Mouse (Mus musculus): ENCODE data around the gene Tmem235. TPM values are rescaled to one million over a fixed set of nuclear protein-coding genes. Genes with fewer than 3 reads are reported as not detected.

The Tmem235 gene
- polyA plus RNA-seq, 1 experiment from 2014 or later, result not detected

DNA sequence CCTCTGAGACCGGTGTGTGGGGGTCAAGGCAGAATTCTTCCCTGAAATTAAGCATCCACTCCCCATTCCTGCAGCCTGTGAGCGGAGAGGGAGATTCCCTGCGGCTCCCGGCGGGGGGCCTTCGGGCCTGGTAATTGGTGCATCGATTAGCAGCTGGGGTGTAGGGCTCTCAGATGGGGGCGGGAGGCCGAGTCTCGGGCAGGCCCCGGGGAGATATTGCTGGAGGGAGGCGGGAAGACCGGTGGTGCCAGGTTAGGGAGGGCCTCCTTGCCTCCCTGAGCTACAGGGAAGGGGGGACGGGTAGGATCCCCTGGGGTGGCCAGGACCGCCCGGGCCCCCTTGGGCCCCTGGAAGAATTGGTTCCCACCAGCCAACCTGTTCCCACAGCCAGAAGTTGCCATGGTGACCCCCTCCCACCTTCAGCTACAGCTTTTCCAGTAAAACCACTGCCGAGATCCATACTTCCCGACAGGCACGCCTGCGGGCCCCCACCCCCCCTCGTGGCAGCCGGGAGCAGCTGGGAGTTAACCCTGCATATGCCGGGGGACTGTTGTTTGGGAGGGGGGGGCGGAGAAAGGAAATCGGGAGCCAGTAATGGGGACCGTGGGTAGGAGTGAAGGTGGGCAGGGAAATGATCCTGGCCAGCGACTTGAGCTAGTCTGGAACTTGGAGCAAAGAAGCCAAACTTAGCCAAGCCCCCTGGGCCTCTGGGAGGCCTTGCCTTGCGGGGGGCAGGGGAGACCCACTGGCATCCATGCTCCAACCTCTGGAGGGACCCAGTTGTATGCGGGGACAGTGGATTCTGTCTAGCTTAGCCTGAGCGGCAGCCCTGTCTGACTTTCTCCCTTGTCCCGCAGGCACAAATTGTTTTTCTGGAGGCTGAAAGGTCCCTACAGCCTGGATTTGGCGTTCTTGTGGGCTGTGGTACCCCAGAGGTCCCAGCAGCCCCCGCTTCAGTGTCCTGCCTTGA lies 28.6 kb downstream of the Tmem235 start:
- Histone ChIP-seq H3K27me3 (replicated peaks) (no peaks in the 10 kb centered on the region; the same call in 1 of the 2 replicates), H3K4me3 (peak overlapping the region; percentile 17), H3K36me3 (replicated peaks) (no peaks in the 10 kb centered on the region), H3K4me1 (peaks cover 31% of the 10 kb centered on the region), H3K9me3 (no peaks in the 10 kb centered on the region), H3K4me2 (peak overlapping the region; percentile 48), H3K27ac (peak overlapping the region; percentile 44), H3K9ac (peak overlapping the region; percentile 27)
- 2% methylated on average over 33 of the region's 33 CpGs for WGBS
- ATAC-seq (replicated peaks), result peak; percentile 52

DNA sequence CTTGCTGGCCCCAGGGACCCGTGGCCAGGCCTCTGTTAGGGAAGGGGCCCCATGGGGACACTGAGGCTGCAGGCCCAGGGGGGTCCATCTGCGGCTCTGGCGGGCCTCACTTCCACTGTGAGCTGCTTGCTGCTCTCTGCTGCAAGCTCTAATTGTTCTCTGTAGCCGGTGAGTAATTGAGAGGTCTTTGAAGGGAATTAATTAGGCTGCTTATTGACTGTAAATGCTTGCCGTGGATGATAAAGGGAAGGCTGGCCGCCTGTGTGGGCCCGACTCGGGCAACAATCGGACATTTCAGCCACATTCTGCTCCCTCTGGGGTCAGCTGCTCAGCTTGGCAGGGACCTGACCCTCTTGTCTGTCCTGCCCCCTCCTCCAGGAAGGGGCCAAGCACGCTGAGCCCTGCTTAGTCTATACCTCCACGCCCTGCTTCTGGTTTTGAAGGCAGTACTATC lies 29.4 kb downstream of the Tmem235 start:
- H3K4me2 ChIP-seq, result peak overlapping the region; percentile 48; the same call in 1 of the 2 replicates
- H3K4me3 ChIP-seq, result no peak overlapping the region
- peak; percentile 54; the same call in 1 of the 2 replicates for ATAC-seq (replicated peaks)
- H3K4me1 ChIP-seq, result peaks cover 31% of the 10 kb centered on the region
- H3K27ac ChIP-seq, result peak overlapping the region; percentile 44
- H3K27me3 ChIP-seq (replicated peaks), result no peaks in the 10 kb centered on the region; the same call in 1 of the 2 replicates
- 4% methylated on average over 11 of the region's 11 CpGs for WGBS
- H3K9ac ChIP-seq, result 0 out of 2 replicates have a peak overlapping the region, but pooled peaks have one; percentile 5
- H3K36me3 ChIP-seq (replicated peaks), result no peaks in the 10 kb centered on the region
- no peaks in the 10 kb centered on the region for H3K9me3 ChIP-seq

DNA sequence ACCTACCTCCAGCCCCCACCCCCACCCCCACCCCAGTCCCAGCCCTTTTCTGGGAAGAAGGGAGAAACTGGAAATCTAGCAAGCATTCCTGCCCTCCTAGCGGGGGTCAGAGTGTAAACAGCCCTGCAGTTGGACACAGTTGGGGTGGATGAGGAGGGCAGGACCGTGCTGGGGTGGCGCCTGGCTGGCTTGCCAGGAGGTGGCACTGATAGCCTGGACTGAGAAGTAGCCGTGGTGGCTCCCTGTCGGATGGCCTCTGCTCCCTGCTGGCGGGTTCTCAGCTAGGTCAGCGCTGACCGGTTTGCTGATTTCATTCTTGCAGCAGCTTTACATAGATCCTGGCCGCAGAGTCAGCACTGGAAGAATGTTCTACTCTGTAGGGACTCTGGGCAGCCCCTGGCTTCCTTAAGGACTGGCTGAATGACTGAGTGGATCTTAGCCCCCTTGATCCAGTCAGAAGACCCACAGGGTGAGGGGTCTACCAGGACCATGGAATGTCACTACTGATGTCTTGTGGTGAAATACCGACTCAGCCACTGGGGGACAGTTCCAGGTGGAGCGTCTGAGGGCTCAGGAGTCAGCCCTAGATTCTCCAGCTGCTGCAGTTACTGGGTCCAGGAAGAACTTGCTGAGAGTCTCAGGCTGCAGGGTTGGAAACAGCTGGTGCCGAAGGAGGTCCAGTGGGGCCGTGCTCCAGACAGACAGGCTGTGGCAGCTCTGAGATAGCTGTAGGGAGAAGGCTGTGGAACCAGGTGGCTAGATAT lies 30.1 kb downstream of the Tmem235 start:
- no peaks in the 10 kb centered on the region; the same call in 1 of the 2 replicates for H3K27me3 ChIP-seq (replicated peaks)
- no peak overlapping the region for H3K9ac ChIP-seq
- H3K4me1 ChIP-seq, result peaks cover 31% of the 10 kb centered on the region
- H3K27ac ChIP-seq, result peak overlapping the region; percentile 3; the same call in 1 of the 2 replicates
- H3K4me3 ChIP-seq, result no peak overlapping the region
- H3K36me3 ChIP-seq (replicated peaks), result no peaks in the 10 kb centered on the region
- no peaks in the 10 kb centered on the region for H3K9me3 ChIP-seq
- H3K4me2 ChIP-seq, result no peak overlapping the region
- no peak for ATAC-seq (replicated peaks)
- WGBS, result 22% methylated on average over 13 of the region's 13 CpGs

DNA sequence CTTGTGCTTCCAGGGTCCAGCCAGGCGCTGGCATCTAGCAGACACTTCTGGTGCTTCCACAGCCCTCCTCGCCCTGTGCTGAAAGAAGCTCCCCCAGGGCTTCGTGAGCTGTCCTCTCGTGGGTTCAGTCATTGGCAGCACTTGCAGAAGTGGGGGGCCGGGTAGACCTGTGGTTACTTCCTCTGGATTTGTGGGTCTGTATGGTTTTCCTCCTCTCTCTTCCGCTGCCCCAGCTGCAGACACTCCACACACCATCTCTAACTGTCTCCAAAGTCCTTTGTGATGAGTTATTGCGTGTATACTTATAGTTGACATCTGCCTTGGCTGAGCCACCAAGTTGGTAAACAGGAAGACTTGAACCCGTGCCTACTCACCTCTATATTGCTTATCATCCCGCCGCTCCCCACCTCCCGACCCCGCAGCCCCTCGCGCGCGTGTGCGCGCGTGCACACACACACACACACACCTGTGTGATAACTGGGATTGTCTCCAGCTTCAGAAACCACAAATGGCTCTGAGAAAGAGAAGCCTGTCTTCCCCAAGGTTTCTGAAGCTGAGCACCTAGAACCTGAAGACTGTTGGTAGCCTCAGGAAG lies 31.1 kb downstream of the Tmem235 start:
- WGBS, result 94% methylated on average over 19 of the region's 19 CpGs
- H3K4me2 ChIP-seq, result no peak overlapping the region
- H3K27ac ChIP-seq, result no peak overlapping the region
- peaks cover 31% of the 10 kb centered on the region for H3K4me1 ChIP-seq
- no peaks in the 10 kb centered on the region for H3K36me3 ChIP-seq (replicated peaks)
- H3K9me3 ChIP-seq, result no peaks in the 10 kb centered on the region
- no peak overlapping the region for H3K4me3 ChIP-seq
- ATAC-seq (replicated peaks), result no peak
- H3K27me3 ChIP-seq (replicated peaks), result no peaks in the 10 kb centered on the region; the same call in 1 of the 2 replicates
- H3K9ac ChIP-seq, result no peak overlapping the region

DNA sequence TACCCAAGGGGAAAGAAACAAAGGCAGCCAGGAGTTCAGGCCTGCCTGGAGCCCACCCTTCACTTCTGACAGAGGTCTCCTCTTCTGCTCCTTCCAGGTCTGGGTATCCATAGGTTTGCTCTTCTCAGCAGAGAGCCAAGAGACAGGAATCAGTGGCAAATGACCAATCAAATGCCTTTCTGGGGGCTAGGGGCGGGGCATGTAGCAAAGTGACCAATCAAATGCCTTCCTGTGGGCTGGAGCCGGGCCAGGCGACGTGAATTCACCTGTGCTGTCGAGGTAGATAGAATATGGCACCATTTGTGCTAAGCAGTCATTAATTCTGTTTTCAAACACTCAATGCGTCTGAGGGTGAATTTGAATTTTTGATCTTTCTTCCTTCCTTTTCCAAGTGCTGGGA lies 31.6 kb downstream of the Tmem235 start:
- ATAC-seq (replicated peaks), result no peak
- 56% methylated on average over 6 of the region's 6 CpGs for WGBS
- Histone ChIP-seq H3K27me3 (replicated peaks) (no peaks in the 10 kb centered on the region; the same call in 1 of the 2 replicates), H3K36me3 (replicated peaks) (no peaks in the 10 kb centered on the region), H3K9me3 (no peaks in the 10 kb centered on the region), H3K4me1 (peaks cover 31% of the 10 kb centered on the region), H3K27ac (no peak overlapping the region), H3K4me3 (no peak overlapping the region), H3K4me2 (no peak overlapping the region), H3K9ac (no peak overlapping the region)

DNA sequence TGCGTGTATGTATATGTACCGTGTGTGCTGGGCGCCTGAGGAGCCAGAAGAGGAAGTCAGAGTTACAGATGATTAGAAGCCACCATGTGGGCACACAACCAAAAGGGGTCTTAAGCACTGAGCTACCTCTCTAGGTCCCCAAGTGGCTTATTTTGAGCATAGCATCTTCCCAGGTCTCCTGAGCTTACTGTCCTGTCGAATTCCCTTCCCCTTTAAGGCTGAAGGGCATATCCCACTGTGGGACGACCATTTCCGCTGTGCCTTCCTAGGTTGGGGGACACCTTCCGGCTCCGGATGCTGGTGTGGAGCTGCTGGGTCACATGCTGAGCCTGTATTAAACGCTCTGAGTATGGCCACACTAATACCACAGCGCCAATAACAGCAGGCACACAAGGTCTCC lies 34.1 kb downstream of the Tmem235 start:
- ATAC-seq (replicated peaks), result no peak
- H3K36me3 ChIP-seq (replicated peaks), result no peaks in the 10 kb centered on the region
- H3K27ac ChIP-seq, result no peak overlapping the region
- H3K4me2 ChIP-seq, result no peak overlapping the region
- 64% methylated on average over 10 of the region's 10 CpGs for WGBS
- H3K27me3 ChIP-seq (replicated peaks), result no peaks in the 10 kb centered on the region; the same call in 1 of the 2 replicates
- no peaks in the 10 kb centered on the region for H3K9me3 ChIP-seq
- H3K4me3 ChIP-seq, result no peak overlapping the region
- H3K4me1 ChIP-seq, result peaks cover 17% of the 10 kb centered on the region
- H3K9ac ChIP-seq, result no peak overlapping the region

DNA sequence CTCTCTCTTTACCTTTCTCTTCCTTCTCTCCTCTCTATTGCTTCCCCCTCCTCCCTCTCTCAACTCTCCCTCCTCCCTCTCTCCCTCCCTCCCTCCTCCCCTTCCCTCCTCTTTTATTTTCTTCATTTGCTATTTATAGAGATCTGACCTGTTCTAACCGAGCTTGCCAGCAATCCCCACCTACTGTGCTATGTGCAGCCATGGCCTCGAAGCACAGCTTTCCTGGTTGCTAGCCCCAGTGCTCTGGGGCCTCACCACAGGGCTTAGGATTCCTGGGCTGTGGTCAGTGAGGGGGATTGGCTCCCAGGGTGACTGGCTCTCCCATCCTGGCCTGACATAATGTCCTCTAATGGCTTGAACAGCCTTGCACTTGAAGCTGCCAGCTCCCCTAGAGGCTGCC lies 36.0 kb downstream of the Tmem235 start:
- H3K36me3 ChIP-seq (replicated peaks), result no peaks in the 10 kb centered on the region
- no peak for ATAC-seq (replicated peaks)
- no peak overlapping the region for H3K4me3 ChIP-seq
- H3K4me2 ChIP-seq, result no peak overlapping the region
- WGBS, result 22% methylated on average over 2 of the region's 2 CpGs
- no peak overlapping the region for H3K27ac ChIP-seq
- no peak overlapping the region for H3K9ac ChIP-seq
- no peaks in the 10 kb centered on the region; the same call in 1 of the 2 replicates for H3K27me3 ChIP-seq (replicated peaks)
- no peaks in the 10 kb centered on the region for H3K4me1 ChIP-seq
- H3K9me3 ChIP-seq, result no peaks in the 10 kb centered on the region

GRCm38 (mm10) chr11:117902282-117902681 lies 41.7 kb downstream of the Tmem235 start:
- Histone ChIP-seq H3K4me1 (no peaks in the 10 kb centered on the region), H3K36me3 (replicated peaks) (no peaks in the 10 kb centered on the region), H3K4me3 (no peak overlapping the region), H3K27me3 (replicated peaks) (no peaks in the 10 kb centered on the region), H3K4me2 (no peak overlapping the region), H3K27ac (no peak overlapping the region), H3K9ac (no peak overlapping the region), H3K9me3 (no peaks in the 10 kb centered on the region)
- WGBS, result 59% methylated on average over 2 of the region's 2 CpGs
- no peak for ATAC-seq (replicated peaks)

- H3K27me3 ChIP-seq (replicated peaks), result no peaks in the 10 kb centered on the region
- ATAC-seq (replicated peaks), result no peak
- H3K27ac ChIP-seq, result no peak overlapping the region
- H3K9me3 ChIP-seq, result no peaks in the 10 kb centered on the region
- no peak overlapping the region for H3K4me3 ChIP-seq
- no peaks in the 10 kb centered on the region for H3K36me3 ChIP-seq (replicated peaks)
- no peak overlapping the region for H3K4me2 ChIP-seq
- 90% methylated on average over 8 of the region's 8 CpGs for WGBS
- no peak overlapping the region for H3K9ac ChIP-seq
- H3K4me1 ChIP-seq, result no peaks in the 10 kb centered on the region
Observed at GRCm38 (mm10) chr11:117904442-117904841, 43.9 kb downstream of the Tmem235 start.

DNA sequence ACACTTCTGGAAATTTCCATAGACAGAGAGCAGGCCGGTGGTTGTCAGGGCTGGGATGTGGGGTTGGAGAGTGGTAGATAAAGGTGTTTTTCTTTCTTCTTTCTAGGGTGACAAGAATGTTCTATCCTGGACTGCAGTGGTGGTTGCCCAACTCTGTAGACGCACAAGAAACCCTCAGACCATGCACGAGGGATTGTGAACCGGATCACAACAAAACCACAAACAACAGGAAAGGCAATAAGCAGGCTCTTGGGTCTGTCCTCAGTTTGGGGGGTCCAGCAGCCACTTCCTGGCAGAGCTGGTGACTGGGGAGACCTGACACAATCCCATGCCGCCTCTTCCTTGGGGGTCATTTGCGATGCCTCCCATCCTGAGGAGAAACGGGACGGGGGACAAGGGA lies 48.8 kb downstream of the Tmem235 start:
- Histone ChIP-seq H3K9me3 (no peaks in the 10 kb centered on the region), H3K4me1 (no peaks in the 10 kb centered on the region), H3K27ac (no peak overlapping the region), H3K4me2 (no peak overlapping the region), H3K4me3 (no peak overlapping the region), H3K9ac (no peak overlapping the region), H3K27me3 (replicated peaks) (no peaks in the 10 kb centered on the region), H3K36me3 (replicated peaks) (no peaks in the 10 kb centered on the region)
- ATAC-seq (replicated peaks), result no peak
- WGBS, result 91% methylated on average over 8 of the region's 8 CpGs

DNA sequence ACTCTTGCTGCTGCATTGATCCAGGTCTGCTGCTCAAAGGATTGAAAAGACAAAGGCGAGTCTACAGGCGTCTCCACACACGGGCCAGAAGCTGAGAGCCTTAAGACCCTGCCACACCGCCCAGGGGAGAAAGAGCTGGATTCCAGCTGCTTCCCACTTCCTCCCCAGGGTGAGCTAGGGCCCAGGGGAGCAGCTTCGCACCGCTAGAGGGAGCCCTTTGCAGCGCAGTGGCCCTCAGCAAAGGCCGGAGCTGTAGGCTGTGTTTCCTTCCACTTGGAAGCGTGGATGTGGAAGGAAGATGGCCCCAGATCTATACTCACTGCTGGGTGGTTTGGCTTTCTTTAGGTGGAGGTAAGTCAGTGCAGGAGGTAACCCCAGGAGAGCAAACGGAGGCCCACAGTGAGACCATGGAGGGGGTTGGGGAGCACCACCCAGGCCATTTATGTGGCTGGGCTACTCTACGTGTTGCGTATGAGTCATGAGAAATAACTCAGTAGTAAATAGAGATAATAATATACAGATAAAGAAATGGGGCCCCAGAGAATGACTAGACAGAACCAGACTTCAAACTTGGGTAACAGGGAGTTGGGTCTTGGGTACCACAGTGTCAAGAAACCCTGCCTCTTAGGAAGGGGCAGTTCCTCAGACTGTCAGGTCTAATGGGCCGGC lies 52.3 kb downstream of the Tmem235 start:
- Histone ChIP-seq H3K27ac (no peak overlapping the region), H3K4me1 (no peaks in the 10 kb centered on the region), H3K4me2 (no peak overlapping the region), H3K9ac (no peak overlapping the region), H3K9me3 (no peaks in the 10 kb centered on the region), H3K36me3 (replicated peaks) (no peaks in the 10 kb centered on the region), H3K4me3 (no peak overlapping the region), H3K27me3 (replicated peaks) (no peaks in the 10 kb centered on the region)
- no peak for ATAC-seq (replicated peaks)
- WGBS, result 29% methylated on average over 13 of the region's 13 CpGs
